Mouse (Mus musculus) layer of hippocampus, adult 2 months (tissue): ENCODE measurements at regions not wholly inside any gene's neighbourhood (a gene's known extent, or its start where the extent isn't known, plus 50 kb on each side); places are given as distances from the start of the nearest gene placed in this dataset.

Experiments
- DNase-seq, 2 experiments: peaks; one replicate each; pipeline ENCODE4 v3.0.0; 2022; ENCODE audit warnings: low spot score in 2 of 2
- H3K27ac ChIP-seq: fragments of 200-600 bp; 2 replicates; pipeline ENCODE4 v1.8.1; 2022
- H3K4me3 ChIP-seq: fragments of 200-600 bp; 2 replicates; pipeline ENCODE4 v1.8.1; 2022; ENCODE audit warnings: mild to moderate bottlenecking
- CTCF ChIP-seq: fragments of 200-600 bp; conservative IDR thresholded peaks from 2 replicates; pipeline ENCODE4 v1.8.1; 2022; ENCODE audit warnings: antibody characterized with exemption, mild to moderate bottlenecking, moderate library complexity

- no peak for DNase-seq
- Histone ChIP-seq H3K4me3 (no peak overlapping the region), H3K27ac (no peak overlapping the region)
- no peak for TF ChIP-seq CTCF
Measured at GRCm38 (mm10) chr14:24608356-24608755, 121.4 kb downstream of the Rps24 start.

GRCm38 (mm10) chr14:24612254-24612995 is 125.5 kb downstream of the Rps24 start:
- TF ChIP-seq CTCF: no peak
- Histone ChIP-seq H3K4me3 (no peak overlapping the region), H3K27ac (no peak overlapping the region)
- DNase-seq: peak in 1 of 2 experiments; percentile 4

- no peak for TF ChIP-seq CTCF
- Histone ChIP-seq H3K4me3 (no peak overlapping the region), H3K27ac (no peak overlapping the region)
- peak in 1 of 2 experiments; percentile 58 for DNase-seq
Measured at GRCm38 (mm10) chr14:24615776-24616175, 128.9 kb downstream of the Rps24 start.

- no peak overlapping the region for H3K4me3 ChIP-seq
- DNase-seq: no peak
Measured at GRCm38 (mm10) chr14:24616306-24617125, 129.6 kb downstream of the Rps24 start.

GRCm38 (mm10) chr14:24617126-24617375 is 130.1 kb downstream of the Rps24 start:
- TF ChIP-seq CTCF: no peak
- H3K27ac ChIP-seq: peak overlapping the region; percentile 79
- no peak for DNase-seq
- H3K4me3 ChIP-seq: no peak overlapping the region

More at GRCm38 (mm10) chr14:24616306-24617125, 129.6 kb downstream of the Rps24 start:
- no peak for TF ChIP-seq CTCF
- peak overlapping the region; percentile 79 for H3K27ac ChIP-seq

- Histone ChIP-seq H3K4me3 (no peak overlapping the region), H3K27ac (peak overlapping the region; percentile 79)
- TF ChIP-seq CTCF: no peak
- peak; percentile 34 to 69 for DNase-seq
Measured at GRCm38 (mm10) chr14:24617393-24617861, 130.5 kb downstream of the Rps24 start.

- Histone ChIP-seq H3K4me3 (no peak overlapping the region), H3K27ac (peak overlapping the region; percentile 79)
- no peak for TF ChIP-seq CTCF
- DNase-seq: peak in 1 of 2 experiments; percentile 61
Measured at GRCm38 (mm10) chr14:24618226-24619038, 131.5 kb downstream of the Rps24 start.

DNA sequence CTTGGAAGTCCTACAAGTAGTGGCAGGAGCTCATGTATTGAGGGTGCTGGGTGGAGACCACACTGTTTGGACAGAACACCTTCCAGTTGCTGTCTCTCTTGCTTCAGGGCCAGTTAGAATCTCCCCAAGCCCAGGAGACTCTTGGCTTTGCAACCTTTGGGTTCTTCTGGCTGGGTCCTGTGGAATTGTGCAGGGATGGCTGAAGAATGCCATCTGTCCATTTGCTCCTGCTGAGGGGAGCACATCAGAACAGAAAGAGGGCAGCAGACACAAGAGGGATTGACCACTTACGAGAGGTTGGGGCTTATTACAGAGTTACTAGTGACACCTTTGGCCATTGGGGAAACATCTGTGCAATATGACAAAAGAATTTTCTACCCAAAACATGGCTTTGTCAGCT is 145.1 kb downstream of the Rps24 start:
- H3K4me3 ChIP-seq: no peak overlapping the region
- no peak for DNase-seq
- no peak overlapping the region for H3K27ac ChIP-seq
- no peak for TF ChIP-seq CTCF

- no peak overlapping the region for H3K4me3 ChIP-seq
- no peak for DNase-seq
- 0 out of 2 replicates have a peak, but pooled peaks have one; percentile 7 for TF ChIP-seq CTCF
- no peak overlapping the region for H3K27ac ChIP-seq
Measured at GRCm38 (mm10) chr14:24641853-24642252, 154.9 kb downstream of the Rps24 start.

- H3K27ac ChIP-seq: no peak overlapping the region
- TF ChIP-seq CTCF: no peak
Measured at GRCm38 (mm10) chr14:24644117-24644808, 157.3 kb downstream of the Rps24 start.

GRCm38 (mm10) chr14:24646239-24646848 is 159.4 kb downstream of the Rps24 start:
- H3K27ac ChIP-seq: peak overlapping the region; percentile 36; the same call in 1 of the 2 replicates
- peak in 1 of 2 experiments; percentile 41 for DNase-seq
- H3K4me3 ChIP-seq: no peak overlapping the region
- TF ChIP-seq CTCF: peak; percentile 79

More at GRCm38 (mm10) chr14:24644117-24644808, 157.3 kb downstream of the Rps24 start:
- no peak for DNase-seq
- no peak overlapping the region for H3K4me3 ChIP-seq

DNA sequence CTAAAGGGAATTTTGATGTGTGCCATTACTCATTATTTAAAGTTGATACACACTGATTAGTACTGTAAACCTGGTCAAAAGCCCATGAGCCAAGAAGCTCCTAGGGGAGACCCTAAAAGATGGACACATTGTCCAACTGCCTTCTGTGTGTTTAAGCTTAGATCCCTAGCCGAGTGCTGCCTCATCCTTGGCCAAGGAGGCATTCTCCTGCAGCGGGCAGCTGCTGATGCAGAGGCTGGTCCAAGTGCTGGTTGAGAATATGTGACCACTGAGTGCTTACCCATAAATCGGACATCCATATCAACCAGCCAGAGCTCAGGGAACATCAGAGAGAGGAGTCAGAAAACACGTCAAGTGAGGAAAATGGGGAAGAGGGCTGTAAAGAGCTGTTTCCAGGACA is 160.8 kb downstream of the Rps24 start:
- no peak for DNase-seq
- Histone ChIP-seq H3K27ac (no peak overlapping the region), H3K4me3 (no peak overlapping the region)
- no peak for TF ChIP-seq CTCF
